Mouse (Mus musculus): ENCODE measurements around the gene Ubash3b. TPM values are rescaled to one million over a fixed set of nuclear protein-coding genes. Genes with fewer than 3 reads are reported as not detected.

Ubash3b gene
- polyA plus RNA-seq, 2 experiments = 6.1 to 10.3 TPM

- Histone ChIP-seq H3K9me3 (ENCODE audit: control insufficient read depth, low read length) (no peaks in the 10 kb centered on the region), H3K36me3 (ENCODE audit: control insufficient read depth, insufficient read depth, low read length) (no peaks in the 10 kb centered on the region), H3K4me2 (replicated peaks; ENCODE audit: low read depth, low read length, severe bottlenecking) (no peak overlapping the region), H3K27me3 (ENCODE audit: control insufficient read depth, insufficient read depth, low read length) (no peaks in the 10 kb centered on the region), H3K4me1 (ENCODE audit: control insufficient read depth, insufficient read depth, low read length) (no peaks in the 10 kb centered on the region), H3K4me3 (replicated peaks; ENCODE audit: low read length) (no peak overlapping the region), H3K9ac (ENCODE audit: low read depth, low read length, severe bottlenecking) (no peak overlapping the region), H3K27ac (replicated peaks; ENCODE audit: low read depth, low read length) (no peak overlapping the region)
- TF ChIP-seq POLR2A (IDR thresholded peaks at IDR 0.05; ENCODE audit: borderline replicate concordance, extremely low read depth, insufficient read depth, insufficient read length) = no peak
- no peak for DNase-seq (ENCODE audit: low spot score)
- no peak for ATAC-seq (ENCODE audit: low FRiP score, low read depth)
- WGBS = 59% methylated on average over 4 of the region's 4 CpGs
Measured at GRCm38 (mm10) chr9:41014512-41014911, 147.0 kb downstream of the Ubash3b start.

GRCm38 (mm10) chr9:41012456-41012855 lies 149.0 kb downstream of the Ubash3b start:
- 88% methylated on average over 5 of the region's 5 CpGs for WGBS
- no peak for TF ChIP-seq POLR2A (IDR thresholded peaks at IDR 0.05; ENCODE audit: borderline replicate concordance, extremely low read depth, insufficient read depth, insufficient read length)

DNA sequence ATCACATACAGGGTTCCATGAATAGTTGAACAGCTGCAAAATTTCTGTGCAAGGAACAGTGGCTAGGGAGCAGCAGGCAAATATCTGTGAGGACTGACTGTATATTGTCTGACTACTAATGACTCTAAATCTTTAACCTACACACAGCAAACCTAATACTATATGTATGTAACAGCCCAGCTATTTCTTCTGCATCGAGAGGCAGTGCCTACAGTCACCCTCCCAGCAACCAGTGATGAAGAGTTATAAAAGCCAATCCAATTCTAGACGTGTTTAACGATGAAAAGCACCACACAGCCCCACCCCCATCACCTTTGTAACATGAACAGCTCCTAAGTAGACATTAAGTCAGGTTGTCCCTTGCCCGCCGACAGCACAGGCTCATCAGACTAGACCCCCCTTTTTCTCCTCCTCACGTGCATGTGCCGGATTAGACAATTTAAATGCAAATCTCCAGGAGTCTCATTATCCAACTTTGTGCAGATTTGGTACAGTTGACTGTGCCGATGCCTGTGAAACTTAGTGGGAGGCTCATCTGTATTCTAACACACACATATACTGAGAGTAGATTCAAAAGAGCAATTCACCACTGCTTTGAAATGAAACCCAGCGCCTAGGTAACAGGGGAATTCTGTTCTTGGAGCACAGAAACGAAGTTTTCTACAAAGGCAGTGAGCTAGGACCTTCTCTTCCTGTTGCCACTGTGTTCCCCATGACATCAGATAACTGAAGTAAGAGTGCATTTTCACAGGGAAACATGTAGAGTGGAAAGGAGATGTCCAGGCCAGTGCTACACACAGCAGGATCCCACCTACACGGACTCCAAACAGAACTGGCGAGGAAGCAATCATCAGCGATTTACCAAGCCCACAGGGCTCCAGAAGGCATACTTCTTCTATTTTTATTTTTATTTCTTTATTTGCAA lies 149.7 kb downstream of the Ubash3b start:
- no peak overlapping the region for H3K27ac ChIP-seq (replicated peaks; ENCODE audit: low read depth, low read length)
- no peak for TF ChIP-seq POLR2A (IDR thresholded peaks at IDR 0.05; ENCODE audit: borderline replicate concordance, extremely low read depth, insufficient read depth, insufficient read length)
- no peaks in the 10 kb centered on the region for H3K4me1 ChIP-seq (ENCODE audit: control insufficient read depth, insufficient read depth, low read length)
- H3K9ac ChIP-seq (ENCODE audit: low read depth, low read length, severe bottlenecking) = no peak overlapping the region
- no peaks in the 10 kb centered on the region for H3K9me3 ChIP-seq (ENCODE audit: control insufficient read depth, low read length)
- H3K36me3 ChIP-seq (ENCODE audit: control insufficient read depth, insufficient read depth, low read length) = no peaks in the 10 kb centered on the region
- H3K4me2 ChIP-seq (replicated peaks; ENCODE audit: low read depth, low read length, severe bottlenecking) = no peak overlapping the region
- DNase-seq (ENCODE audit: low spot score) = no peak
- 64% methylated on average over 13 of the region's 13 CpGs for WGBS
- ATAC-seq (ENCODE audit: low FRiP score, low read depth) = no peak
- H3K4me3 ChIP-seq (replicated peaks; ENCODE audit: low read length) = no peak overlapping the region
- H3K27me3 ChIP-seq (ENCODE audit: control insufficient read depth, insufficient read depth, low read length) = no peaks in the 10 kb centered on the region

More at GRCm38 (mm10) chr9:41012456-41012855, 149.0 kb downstream of the Ubash3b start:
- Histone ChIP-seq H3K36me3 (ENCODE audit: control insufficient read depth, insufficient read depth, low read length) (no peaks in the 10 kb centered on the region), H3K27me3 (ENCODE audit: control insufficient read depth, insufficient read depth, low read length) (no peaks in the 10 kb centered on the region), H3K9ac (ENCODE audit: low read depth, low read length, severe bottlenecking) (no peak overlapping the region), H3K4me3 (replicated peaks; ENCODE audit: low read length) (no peak overlapping the region), H3K9me3 (ENCODE audit: control insufficient read depth, low read length) (no peaks in the 10 kb centered on the region), H3K4me2 (replicated peaks; ENCODE audit: low read depth, low read length, severe bottlenecking) (no peak overlapping the region), H3K27ac (replicated peaks; ENCODE audit: low read depth, low read length) (no peak overlapping the region), H3K4me1 (ENCODE audit: control insufficient read depth, insufficient read depth, low read length) (no peaks in the 10 kb centered on the region)
- ATAC-seq (ENCODE audit: low FRiP score, low read depth) (no peak), DNase-seq (ENCODE audit: low spot score) (no peak)

DNA sequence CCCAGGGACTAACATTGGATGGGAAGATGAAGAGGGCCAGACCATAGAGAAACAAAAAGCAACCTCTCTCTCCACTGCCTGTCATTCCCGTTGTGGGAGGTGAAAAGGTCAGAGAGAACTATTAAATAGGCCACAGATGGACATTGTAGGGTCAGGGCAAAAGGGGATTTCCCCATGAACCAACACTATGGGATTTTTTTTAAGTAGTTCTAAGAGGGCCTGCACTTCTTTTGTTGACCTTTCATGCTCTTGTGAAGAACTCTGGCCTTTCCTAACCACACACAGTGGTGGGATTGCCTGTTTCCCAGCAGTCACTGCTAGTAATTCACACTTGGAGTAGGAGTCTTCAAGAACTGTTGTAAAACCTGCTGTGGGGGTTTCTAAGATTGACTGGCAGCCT lies 153.7 kb downstream of the Ubash3b start:
- no peak overlapping the region for H3K4me2 ChIP-seq (replicated peaks; ENCODE audit: low read depth, low read length, severe bottlenecking)
- WGBS = 15% methylated on average over 1 of the region's 1 CpGs
- no peaks in the 10 kb centered on the region for H3K36me3 ChIP-seq (ENCODE audit: control insufficient read depth, insufficient read depth, low read length)
- TF ChIP-seq POLR2A (IDR thresholded peaks at IDR 0.05; ENCODE audit: borderline replicate concordance, extremely low read depth, insufficient read depth, insufficient read length) = no peak
- no peak overlapping the region for H3K27ac ChIP-seq (replicated peaks; ENCODE audit: low read depth, low read length)
- no peak overlapping the region for H3K4me3 ChIP-seq (replicated peaks; ENCODE audit: low read length)
- H3K9ac ChIP-seq (ENCODE audit: low read depth, low read length, severe bottlenecking) = no peak overlapping the region
- DNase-seq (ENCODE audit: low spot score) = no peak
- no peaks in the 10 kb centered on the region for H3K27me3 ChIP-seq (ENCODE audit: control insufficient read depth, insufficient read depth, low read length)
- no peak for ATAC-seq (ENCODE audit: low FRiP score, low read depth)
- H3K4me1 ChIP-seq (ENCODE audit: control insufficient read depth, insufficient read depth, low read length) = no peaks in the 10 kb centered on the region
- H3K9me3 ChIP-seq (ENCODE audit: control insufficient read depth, low read length) = no peaks in the 10 kb centered on the region

- H3K9ac ChIP-seq (ENCODE audit: low read depth, low read length, severe bottlenecking) = no peak within 1 kb of the TSS
- no peaks in the 10 kb centered on the region for H3K27me3 ChIP-seq (ENCODE audit: control insufficient read depth, insufficient read depth, low read length)
- ATAC-seq (ENCODE audit: low FRiP score, low read depth) (no peak), DNase-seq (ENCODE audit: low spot score) (no peak)
- TF ChIP-seq POLR2A (IDR thresholded peaks at IDR 0.05; ENCODE audit: borderline replicate concordance, extremely low read depth, insufficient read depth, insufficient read length) = no peak
- H3K27ac ChIP-seq (replicated peaks; ENCODE audit: low read depth, low read length) = no peak within 1 kb of the TSS
- H3K4me1 ChIP-seq (ENCODE audit: control insufficient read depth, insufficient read depth, low read length) = no peaks in the 10 kb centered on the region
- H3K4me3 ChIP-seq (replicated peaks; ENCODE audit: low read length) = no peak within 1 kb of the TSS
- WGBS = 44% methylated on average over 4 of the region's 4 CpGs
- no peaks in the 10 kb centered on the region for H3K36me3 ChIP-seq (ENCODE audit: control insufficient read depth, insufficient read depth, low read length)
- no peak within 1 kb of the TSS for H3K4me2 ChIP-seq (replicated peaks; ENCODE audit: low read depth, low read length, severe bottlenecking)
- H3K9me3 ChIP-seq (ENCODE audit: control insufficient read depth, low read length) = no peaks in the 10 kb centered on the region
Measured at GRCm38 (mm10) chr9:41004415-41004814, 157.1 kb downstream of the Ubash3b start, which contains the start of gene Crtam. Gene Crtam, minus strand, starts transcription at chr9:41004628.

Data from limb, embryonic 14.5 days (tissue).